Mouse (Mus musculus): Measurements from ENCODE around the gene B230217C12Rik.
"Not testable (repeated sequence)": the region's sequence is repeated elsewhere in the genome, so short reads cannot be mapped to it uniquely, and the experiment has no call there.

The B230217C12Rik gene

DNA sequence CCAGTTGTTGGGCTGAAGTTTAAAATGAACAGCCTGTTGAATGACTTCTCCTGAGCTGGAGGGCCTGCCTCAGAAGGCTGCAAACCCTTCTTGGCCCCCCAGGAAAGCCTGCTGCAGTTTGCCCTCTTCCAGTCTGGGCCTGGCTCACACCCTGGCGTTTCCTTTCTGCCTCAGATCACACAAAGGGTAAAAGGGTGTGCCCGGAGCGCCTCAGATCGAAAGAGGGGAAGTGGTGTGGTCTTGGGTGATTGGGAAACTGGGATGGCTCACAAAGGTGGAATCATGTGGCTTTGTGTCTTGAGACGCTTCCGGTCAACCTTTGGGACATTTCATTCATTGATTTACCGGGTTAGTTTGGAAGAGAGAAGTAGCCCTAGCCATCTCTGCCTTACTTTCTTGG lies 14.2 kb upstream of the B230217C12Rik start:
- DNase-seq: no peak

DNA sequence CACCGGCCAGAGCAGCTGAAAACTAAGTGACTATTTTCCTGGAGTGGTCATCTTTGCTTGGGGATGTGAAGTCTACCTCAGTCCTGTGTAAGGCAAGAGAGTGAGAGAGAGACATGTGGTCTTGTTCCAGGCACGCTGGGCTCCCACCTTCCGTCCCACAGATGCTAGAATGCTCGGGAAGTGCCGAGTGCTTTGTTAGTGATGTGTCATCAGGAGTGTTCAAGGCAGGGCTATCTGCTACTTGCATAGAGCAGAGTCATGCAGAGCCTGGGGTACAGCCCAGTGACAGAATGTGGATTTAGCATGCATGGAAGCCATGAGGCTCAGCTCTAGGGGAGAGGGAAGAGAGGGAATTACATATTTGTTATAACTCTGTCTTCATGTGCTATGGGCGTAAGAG lies 12.9 kb upstream of the B230217C12Rik start:
- DNase-seq: no peak

DNA sequence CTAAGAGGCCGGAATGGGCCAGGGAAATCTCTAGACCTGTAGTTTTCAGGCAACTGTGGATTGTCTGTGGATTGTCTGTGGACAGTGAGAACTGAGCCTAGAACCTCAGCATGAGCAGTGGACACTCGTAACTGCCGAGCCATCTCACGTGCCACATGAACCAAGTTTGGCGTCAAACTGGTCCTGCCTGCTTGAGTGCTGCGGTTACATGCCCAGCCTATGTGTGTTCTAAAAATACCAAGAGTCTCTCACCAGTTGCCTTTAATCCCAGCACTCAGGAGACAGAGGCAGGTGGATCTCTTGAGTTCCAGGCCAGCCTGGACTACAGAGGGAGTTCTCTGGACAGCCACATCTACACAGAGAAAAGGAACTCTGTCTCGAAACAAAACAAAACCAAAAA lies 11.2 kb upstream of the B230217C12Rik start:
- no peak for DNase-seq

DNA sequence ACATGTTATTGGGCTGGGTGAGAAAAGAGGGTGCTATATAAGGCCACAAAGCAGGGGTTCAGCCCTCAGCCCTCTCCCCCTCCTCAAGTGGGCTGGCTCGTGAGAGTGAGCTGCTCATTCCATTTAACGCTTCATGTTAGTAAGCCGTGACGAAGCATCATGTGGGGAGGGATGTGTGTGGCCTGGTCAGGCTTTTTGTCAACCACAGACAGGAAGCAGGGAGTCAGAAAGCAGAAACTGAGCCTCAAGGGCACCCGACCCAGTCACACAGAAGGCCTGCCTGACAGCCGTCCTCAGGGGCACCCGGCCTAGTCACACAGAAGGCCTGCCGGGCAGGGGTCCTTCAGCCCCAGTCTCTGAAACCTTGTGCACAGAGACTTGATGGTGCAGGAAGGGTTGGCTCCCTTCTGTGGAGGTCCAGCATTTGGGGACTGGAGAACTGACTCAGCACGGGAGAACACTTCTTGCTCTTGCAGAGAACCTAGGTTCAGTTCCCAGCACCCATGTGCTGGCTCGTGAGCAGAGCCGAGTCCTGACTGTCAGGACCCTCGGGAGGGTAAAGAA lies 10.6 kb upstream of the B230217C12Rik start:
- no peak for DNase-seq

DNA sequence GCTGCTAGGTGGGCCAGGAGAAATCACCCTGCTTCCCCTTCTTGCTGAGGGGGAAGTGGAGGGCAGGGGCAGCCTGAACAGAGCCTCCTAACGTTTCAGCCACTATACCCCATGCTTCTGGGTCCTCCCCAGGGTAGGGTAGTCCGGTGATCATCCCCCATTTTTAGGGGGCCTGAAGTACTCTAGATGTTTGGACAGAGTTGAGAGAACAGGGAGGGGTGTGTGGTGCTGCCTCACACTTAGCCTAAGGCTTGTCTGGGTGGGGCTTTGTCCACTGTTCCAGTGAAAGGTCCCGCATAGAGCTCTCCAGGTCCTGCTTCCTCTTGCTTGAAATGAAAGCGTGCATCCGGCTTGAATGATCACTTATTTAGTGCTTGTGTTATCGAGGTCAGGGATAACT lies 10.1 kb upstream of the B230217C12Rik start:
- DNase-seq: no peak

DNA sequence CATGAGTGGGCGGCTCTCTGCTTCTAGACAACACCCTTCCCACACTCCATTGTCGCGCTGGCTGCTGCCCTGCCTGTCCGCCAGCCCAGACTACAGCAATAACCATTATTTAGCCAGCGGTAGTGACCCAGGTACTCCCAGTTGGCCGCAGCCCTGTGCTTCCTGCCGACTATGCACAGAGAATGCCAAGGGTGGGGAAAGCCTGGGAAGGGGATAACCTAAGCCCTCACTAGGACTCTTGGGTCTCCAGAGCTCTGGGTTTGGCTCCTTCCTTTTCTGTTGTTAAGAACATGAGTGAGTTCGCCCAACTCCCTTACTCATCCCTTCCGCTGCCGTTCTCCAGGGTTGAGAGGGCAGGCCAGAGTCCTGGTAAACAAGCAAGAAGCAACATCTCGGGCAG lies 8.6 kb upstream of the B230217C12Rik start:
- DNase-seq: no peak

DNA sequence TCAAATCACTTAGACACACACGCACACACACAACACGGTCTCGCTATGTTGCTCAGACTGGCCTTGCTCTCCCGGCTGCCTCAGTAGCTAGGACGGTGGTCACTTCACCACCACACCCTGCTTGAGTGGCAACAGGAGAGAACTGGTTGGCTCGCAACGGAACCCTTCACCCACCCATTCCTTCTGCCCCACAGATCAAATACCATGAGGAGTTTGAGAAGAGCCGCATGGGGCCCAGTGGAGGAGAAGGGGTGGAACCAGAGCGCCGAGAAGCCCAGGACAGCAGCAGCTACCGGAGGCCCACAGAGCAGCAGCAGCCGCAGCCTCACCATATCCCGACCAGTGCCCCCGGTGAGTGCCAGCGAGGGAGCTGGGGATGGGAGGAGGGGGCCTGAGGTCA lies 7.2 kb upstream of the B230217C12Rik start:
- no peak for DNase-seq

DNA sequence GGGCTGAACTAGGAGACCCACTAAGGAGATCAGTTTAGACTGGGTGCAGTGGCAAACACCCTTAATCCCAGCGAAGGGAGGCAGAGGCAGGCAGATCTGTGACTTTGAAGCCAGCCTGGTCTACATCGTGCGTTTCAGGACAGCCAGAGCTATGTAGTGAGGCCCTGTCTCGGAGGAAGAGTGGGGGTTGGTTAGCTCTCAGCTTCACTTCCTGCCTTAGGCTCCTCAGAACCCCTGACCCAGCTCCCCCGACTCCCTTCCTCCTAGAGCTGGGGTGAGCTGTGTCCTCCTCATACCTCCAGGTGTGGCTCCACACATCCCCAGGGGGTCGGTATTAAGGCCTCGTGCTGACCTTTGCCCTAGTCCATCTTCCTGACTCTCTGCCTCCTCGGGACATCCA lies 4.0 kb upstream of the B230217C12Rik start:
- DNase-seq: no peak

DNA sequence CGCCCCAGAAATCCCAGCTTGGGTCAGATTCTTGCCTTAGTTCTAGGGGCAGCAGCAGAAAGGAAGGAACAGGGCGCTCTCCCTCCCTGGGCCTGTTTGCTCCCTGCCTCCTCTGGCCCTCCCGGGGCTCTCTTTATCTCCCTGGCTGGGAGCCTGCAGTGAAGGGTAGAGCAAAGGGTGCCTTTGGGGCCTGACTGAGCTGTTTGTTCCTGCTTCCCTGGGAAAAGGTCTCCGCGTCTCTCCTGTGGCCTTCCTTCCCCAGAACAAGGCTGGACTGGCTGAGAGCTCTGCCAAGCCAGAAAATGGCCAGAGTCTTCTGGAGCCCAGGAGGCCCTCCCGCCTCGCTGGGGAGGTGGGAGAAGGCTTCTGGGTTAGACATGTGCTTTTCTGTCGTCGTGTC lies 3.5 kb upstream of the B230217C12Rik start:
- DNase-seq: not testable (repeated sequence)

DNA sequence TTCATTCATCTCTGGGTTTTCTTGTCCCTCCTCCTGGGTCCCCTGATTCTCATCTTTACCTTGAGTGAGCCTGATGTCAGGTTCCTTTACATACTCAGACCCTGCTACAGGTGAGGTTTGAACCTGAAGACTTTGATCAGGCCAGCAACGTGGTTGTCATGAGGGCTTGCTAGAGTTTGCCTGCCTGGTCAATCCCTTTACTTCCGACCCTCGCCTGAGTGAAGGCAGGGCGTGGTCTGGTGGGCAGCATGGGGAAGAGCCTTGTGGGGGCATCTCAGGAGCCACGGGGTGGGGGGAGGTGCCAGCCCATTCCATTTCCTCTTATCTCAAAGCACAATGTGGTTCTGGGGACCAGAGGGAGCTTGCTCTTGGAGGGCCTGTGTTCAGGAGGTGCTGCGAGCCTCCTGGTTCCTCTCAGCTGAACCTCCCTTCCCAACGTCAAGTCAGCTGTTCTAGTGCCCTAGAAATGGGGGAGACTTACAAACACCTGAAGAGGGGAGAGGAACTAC lies 2.9 kb upstream of the B230217C12Rik start:
- DNase-seq: no peak

DNA sequence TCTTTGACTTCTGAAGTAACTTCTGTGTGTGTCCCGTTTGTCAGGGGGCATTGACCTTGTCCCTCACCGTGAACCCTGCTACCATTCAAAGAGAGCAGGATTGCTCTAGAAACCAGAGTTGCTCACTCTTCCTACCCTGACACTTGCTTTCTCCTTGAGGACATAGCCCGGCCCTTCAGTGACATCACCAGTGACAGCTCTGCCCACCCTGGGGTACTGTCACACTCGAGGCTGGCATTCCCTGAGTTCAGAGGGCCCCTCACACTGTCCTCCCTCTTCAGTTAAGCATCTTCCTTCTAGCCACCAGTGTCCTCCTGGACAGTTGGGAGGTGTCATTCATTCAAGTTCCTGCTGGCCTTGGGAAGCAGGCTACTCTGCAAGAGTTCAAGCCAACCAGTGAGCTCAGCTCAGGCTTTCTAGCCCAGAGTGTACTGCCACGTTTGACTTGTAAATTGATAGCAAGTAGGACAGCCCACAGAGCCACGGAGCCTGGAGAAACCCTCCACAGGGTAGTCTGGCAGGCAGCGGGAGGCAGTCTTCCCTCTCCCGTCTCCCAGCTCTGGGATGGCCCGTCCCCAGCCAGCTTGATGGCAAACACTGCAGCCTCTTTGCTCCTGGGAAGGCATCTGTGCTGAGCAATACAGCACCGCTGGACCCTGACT lies 1.7 kb upstream of the B230217C12Rik start:
- no peak for DNase-seq

DNA sequence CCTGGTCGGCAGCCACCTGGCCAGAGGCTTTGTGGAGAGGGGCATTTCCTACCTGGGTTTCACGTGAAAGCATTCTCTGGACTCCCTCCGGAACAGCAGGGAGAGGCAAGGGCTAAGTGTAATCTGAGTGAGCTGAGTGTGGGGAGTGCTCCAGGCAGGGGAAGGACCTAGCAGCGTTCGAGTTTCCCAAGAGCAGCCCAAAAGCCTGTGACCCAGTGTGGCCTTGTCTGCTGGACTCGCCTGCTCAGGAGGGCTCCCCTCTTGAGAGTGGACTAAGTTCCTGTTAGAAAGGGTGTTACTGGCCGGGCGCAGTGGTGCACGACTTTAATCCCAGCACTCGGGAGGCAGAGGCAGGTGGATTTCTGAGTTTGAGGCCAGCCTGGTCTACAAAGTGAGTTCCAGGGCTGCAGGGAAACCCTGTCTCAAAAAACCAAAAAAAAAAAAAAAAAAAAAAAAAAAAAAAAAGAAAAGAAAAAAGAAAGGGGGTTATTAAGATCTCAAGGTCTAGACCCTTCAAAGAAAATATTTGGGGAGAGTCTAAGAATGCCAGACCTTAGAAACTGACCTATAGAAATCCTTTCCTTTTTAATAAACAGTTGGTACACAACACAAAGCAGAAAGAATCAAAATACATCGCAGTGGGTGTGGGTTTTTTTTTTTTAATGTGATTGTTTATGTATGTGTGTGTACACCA lies 992 bp upstream of the B230217C12Rik start:
- no peak for DNase-seq

DNA sequence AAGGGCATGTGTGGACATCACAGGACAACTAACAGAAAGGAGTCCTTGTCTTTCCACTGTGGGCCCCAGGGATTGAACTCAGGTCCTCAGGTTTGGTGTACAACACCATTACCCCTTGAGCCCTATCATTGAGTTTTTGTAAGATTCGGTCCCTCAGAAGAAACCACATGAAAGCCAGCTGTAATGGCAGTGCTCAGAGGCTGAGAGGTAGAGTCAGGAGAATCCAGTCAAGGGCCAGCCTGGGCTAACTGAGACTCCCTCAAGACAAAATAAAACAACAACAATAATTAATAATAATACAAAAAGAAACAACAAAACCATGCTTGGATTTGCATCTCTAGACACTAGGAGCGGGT lies 467 bp upstream of the B230217C12Rik start:
- DNase-seq: no peak

DNA sequence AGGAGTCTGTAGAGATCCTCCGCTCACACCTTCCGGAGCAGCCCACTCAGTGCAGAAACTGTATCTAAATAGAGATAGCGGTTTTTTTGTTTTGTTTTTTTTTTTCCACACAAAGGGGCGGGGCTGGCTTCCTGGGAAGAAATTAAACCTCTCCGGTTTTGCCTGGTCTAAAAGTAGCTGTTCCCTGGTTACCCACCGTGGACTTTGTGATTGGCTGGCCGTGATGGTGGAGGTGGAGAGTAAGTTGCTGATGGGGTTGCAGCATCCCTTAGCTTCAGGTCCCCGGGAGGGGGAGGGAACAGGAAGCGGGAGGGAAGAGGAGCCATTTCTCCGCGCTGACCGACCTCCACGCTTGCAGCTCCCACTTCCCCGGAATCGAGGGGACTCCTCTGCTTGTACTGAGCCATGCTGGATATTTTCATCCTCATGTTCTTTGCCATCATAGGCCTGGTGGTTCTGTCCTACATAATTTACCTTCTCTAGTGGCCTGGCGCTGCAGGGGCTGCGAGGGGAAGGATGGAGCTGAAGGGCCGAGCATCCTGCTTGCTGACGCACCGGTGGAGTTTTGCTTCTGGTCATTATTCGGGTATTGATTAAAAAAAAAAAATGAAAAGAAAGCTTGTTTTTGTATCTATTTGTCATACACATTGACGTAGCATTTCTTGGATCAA lies 546 bp downstream of the B230217C12Rik start:
- peak; percentile 69 for DNase-seq

DNA sequence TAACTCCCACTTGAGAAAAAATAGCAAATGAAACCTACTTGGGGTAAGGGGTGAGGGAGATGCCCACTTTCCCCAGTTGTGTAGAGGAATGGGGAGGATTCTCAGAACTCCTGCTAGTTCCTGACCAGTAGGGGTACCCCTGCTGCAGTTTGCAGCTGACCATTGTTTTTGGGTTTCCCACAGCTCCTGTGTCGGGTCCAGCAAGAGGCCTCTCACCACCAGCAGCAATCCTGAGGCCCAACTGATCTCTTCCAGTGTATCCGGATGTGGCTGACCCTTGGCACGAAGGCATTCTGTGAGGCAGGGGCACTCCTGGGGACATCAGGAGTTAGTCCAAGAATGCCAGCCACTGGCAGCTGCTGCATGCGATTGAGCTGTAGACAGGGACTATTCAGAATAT lies 1.4 kb downstream of the B230217C12Rik start:
- DNase-seq: no peak

DNA sequence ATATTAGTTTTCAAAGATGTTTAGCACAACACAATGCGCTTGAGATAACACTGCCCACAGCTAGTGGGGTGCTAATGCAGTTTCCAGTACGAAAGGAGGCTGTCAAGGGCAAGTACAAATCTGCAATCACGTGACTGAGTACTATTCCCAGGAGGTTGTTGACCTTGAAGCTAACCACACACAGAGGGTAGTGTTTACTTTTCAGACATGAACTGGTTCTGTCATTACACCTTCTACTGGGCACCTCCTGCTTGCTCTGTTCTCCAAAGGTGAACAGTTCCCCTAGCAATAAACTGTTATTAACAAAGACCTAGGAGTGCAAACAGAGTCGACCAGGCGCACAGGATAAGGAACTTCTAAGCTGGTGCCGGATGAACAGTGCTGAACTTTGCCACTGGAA lies 9.8 kb downstream of the B230217C12Rik start:
- DNase-seq: no peak

DNA sequence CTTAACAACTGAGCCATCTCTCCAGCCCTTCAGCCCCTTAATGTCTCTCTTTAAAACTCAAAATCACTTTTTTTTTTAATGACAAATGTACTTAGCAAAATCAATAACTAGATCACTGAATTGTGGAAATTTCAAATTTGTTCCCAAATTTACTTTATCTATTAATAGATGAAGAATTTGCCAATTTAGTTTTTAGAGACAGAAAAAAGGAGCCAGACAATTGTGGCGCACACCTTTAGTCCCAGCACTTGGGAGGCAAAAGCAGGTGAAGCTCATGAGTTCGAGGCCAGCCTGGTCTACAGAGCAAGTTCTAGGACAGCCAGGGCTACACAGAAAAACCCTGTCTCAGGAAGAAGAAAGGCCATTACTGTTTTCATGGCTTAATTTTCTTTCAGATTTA lies 11.0 kb downstream of the B230217C12Rik start:
- no peak for DNase-seq

DNA sequence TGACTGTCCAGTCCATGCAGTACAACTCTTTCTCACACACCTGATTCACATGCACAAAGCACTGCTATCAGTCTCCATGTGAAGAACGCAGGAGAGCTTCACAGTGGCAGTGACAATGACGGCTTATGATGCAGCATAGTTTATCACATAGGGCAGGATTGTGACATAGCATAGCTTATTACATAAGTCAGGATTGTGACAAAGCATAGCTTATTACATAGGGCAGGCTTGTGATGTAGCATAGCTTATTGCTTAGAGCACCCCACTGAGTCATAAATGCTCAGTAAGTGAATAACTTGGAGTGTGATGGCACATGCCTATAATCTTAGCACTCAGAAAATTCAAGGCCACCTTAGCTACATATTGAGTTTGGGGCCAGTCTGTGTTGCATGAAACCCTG lies 14.9 kb downstream of the B230217C12Rik start:
- DNase-seq: no peak

DNA sequence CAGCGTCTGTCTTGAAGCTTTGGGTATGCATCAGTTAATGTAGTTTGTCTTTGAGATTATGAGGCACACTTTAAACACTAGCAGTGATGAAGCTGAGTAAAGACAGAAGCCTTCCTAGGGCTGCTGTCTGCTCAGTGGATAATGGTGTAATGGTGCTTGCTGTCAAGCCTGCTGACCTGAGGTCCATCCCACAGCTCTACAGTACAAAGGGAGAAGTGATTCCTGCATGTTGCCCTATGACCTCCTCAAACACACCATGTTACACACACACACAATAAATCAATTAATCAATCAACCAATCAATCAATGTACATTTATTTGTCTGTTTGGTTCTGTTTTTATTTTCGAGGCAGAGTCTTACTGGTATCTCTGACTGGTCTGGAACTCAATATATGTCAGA lies 21.6 kb downstream of the B230217C12Rik start:
- DNase-seq: no peak

DNA sequence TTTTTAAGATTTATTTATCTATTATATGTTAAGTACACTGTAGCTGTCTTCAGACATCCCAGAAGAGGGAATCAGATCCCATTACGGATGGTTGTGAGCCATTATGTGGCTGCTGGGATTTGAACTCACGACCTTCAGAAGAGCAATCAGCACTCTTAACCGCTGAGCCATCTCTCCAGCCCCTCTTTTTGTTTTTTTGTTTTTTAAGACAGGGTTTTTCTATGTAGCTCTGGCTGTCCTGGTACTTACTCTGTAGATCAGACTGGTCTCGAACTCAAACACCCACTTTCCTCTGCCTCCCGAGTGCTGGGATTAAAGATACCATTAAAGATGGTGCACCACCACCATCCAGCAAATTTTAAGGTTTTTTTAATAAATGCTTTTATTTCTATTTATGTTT lies 24.8 kb downstream of the B230217C12Rik start:
- DNase-seq: no peak

DNA sequence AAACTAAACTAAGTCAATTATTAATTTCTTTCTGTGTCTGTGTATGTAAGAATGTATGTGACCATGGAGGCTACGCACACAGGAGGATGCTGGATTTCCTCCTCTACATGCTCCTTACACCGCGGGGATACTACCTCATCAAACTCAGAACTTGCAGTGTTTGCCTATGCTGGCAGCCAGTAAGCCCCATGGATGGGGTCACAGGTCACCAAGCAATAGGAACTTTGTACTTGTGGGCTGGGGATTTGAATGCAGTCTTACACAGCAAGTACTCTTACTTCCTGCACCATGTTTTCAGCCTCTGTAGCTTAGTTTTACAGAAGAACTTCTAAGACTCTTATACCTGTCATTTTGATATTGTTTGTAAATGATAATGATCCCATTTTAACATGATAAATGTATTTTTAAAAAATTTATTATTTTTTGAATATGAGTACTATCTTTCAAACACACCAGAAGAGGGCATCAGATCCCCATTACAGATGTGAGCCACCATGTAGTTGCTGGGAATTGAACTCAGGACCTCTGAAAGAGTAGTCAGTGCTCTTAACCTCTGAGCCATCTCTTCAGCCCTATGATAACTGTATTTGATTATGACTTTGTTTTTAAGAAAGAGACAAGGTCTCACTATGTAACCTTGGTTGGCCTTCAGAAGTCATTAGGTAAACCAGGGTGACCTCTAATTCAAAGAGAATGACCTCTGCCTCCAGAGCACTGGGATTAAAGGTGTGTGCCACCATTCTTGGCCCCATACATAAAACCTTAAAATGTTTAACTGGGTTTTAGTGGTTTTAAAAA lies 25.7 kb downstream of the B230217C12Rik start:
- DNase-seq: no peak

DNA sequence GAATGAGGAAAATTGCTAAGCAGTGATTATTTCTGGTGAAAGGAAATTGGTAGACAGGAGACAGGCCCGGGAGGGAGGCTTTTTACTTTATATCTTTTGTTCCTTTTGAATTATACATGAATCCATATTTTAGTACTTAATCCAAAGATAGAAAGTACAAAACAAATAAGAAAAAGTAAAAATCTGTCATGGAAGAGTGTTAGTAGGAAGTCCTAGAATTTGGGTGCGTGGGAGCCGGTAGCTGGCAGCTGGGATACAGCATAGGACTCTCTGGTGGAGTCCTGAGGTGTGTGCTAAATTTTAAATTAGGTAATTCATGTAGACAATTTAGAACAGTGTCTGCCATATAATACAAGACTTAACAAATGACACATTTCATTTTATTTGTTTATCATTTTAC lies 27.0 kb downstream of the B230217C12Rik start:
- no peak for DNase-seq

DNA sequence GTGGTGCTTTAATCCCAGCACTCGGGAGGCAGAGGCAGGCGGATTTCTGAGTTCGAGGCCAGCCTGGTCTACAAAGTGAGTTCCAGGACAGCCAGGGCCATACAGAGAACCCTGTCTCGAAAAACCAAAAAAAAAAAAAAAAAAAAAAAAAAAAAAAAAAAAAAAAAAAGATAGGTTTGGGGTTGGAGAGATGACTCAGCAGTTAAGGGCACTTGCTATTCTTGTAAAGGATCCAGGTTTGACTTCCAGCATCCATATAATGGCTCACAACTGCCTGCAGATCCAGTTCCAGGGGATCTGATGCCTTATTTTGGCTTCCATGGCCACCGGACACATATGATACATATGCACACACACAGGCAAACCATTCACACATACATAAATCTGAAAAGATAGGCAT lies 31.8 kb downstream of the B230217C12Rik start:
- DNase-seq: not testable (repeated sequence)

Measured in kidney, adult 18-20 months (tissue).